In genomic region chr10:30796469-30797261, GRCm38 (mm10) we compare ENCODE assay signal across 24 mouse cellular contexts. TPM values are rescaled to one million over a fixed set of nuclear protein-coding genes. Genes with fewer than 3 reads are reported as not detected.
"Had no signal": no experiment of that assay in that cellular context is flagged by ENCODE, and none has a peak within 500 bp of the region (broad histone marks: within the 10 kb centered on the region; RNA-seq: fewer than 3 reads in every experiment).

No protein-coding gene starts in this region.

- ATAC-seq: midbrain, embryonic 13.5 days; midbrain, embryonic 16.5 days had no signal

- H3K9me3 ChIP-seq: liver, embryonic 13.5 days had no signal

- H3K9ac ChIP-seq: liver, embryonic 13.5 days; midbrain, embryonic 13.5 days; neural tube, embryonic 13.5 days had no signal

- H3K27me3 ChIP-seq: liver, embryonic 13.5 days; megakaryocyte, embryonic 14.5 days; midbrain, embryonic 13.5 days; neural tube, embryonic 13.5 days had no signal

- H3K27ac ChIP-seq: kidney, postnatal 0 days; layer of hippocampus, adult 2 months; midbrain, embryonic 10.5 days; midbrain, embryonic 13.5 days; neural tube, embryonic 13.5 days; stomach, postnatal 0 days had no signal

- DNase-seq: kidney, adult 18-20 months; kidney, postnatal 25 days; layer of hippocampus, adult 9-11 months; liver, embryonic 13.5 days; lung, adult 2 months; lung, postnatal 14 days; lung, postnatal 4 days; retina, postnatal 1 day; right cerebral cortex, postnatal 25 days; spleen, adult 18-20 months; thymus, adult 2 months; thymus, postnatal 14 days; thymus, postnatal 4 days had no signal

- H3K4me3 ChIP-seq: layer of hippocampus, adult 2 months; liver, embryonic 13.5 days; megakaryocyte, embryonic 14.5 days; midbrain, embryonic 10.5 days; midbrain, embryonic 13.5 days; myocyte; neural tube, embryonic 13.5 days had no signal

- H3K4me2 ChIP-seq: liver, embryonic 13.5 days; midbrain, embryonic 13.5 days; neural tube, embryonic 13.5 days had no signal

- H3K4me1 ChIP-seq: midbrain, embryonic 13.5 days; neural tube, embryonic 13.5 days had no signal

RNA-seq across cellular contexts. Expression of gene Hey2, which starts 45.9 kb away (rescaled TPM):
- total RNA-seq: monocyte, adult 5-6 weeks; neutrophil, adult 5-6 weeks had no signal
